Mouse (Mus musculus) midbrain, embryonic 14.5 days (tissue): ENCODE measurements at regions not wholly inside any gene's neighbourhood (a gene's known extent, or its start where the extent isn't known, plus 50 kb on each side); places are given as distances from the start of the nearest gene placed in this dataset.

Source experiments
- ATAC-seq: fragments of 200-750 bp; cut with Nextera tagmentation; 2 replicates; pipeline ENCODE4 v1.8.0; 2017; ENCODE audit warnings: moderate number of reproducible peaks, moderate library complexity; ENCODE audit not compliant: low FRiP score, low TSS enrichment
- DNase-seq: peaks from one replicate; pipeline ENCODE4 v3.0.0-alpha.2; 2015
- H3K27ac ChIP-seq: fragments of 300-500 bp; sonication (generic); replicated peaks from 2 replicates; pipeline ENCODE4 v1.5.1; 2014; ENCODE audit warnings: mild to moderate bottlenecking, low read depth, low read length, moderate library complexity
- H3K27me3 ChIP-seq: fragments of 300-500 bp; sonication (generic); 2 replicates; pipeline ENCODE4 v1.6.1; 2014; ENCODE audit warnings: low read length, control low read depth, mixed read lengths; ENCODE audit not compliant: control insufficient read depth, insufficient read depth
- H3K36me3 ChIP-seq: fragments of 300-500 bp; sonication (generic); 2 replicates; pipeline ENCODE4 v1.6.1; 2014; ENCODE audit warnings: low read length, control low read depth; ENCODE audit not compliant: control insufficient read depth, insufficient read depth
- H3K4me1 ChIP-seq: fragments of 300-500 bp; sonication (generic); 2 replicates; pipeline ENCODE4 v1.6.1; 2014; ENCODE audit warnings: mild to moderate bottlenecking, antibody characterized with exemption, low read length, control low read depth; ENCODE audit not compliant: control insufficient read depth, insufficient read depth
- H3K4me2 ChIP-seq: fragments of 300-500 bp; sonication (generic); 2 replicates; pipeline ENCODE4 v1.6.1; 2014; ENCODE audit warnings: mild to moderate bottlenecking, low read length, moderate library complexity
- H3K4me3 ChIP-seq: fragments of 300-500 bp; sonication (generic); replicated peaks from 2 replicates; pipeline ENCODE4 v1.5.1; 2014; ENCODE audit warnings: low read depth, low read length
- H3K9ac ChIP-seq: fragments of 300-500 bp; sonication (generic); replicated peaks from 2 replicates; pipeline ENCODE4 v1.6.1; 2014; ENCODE audit warnings: mild to moderate bottlenecking, low read length, moderate library complexity
- H3K9me3 ChIP-seq: fragments of 300-500 bp; sonication (generic); 2 replicates; pipeline ENCODE4 v1.6.1; 2016; ENCODE audit warnings: low read length, control low read depth, mixed read lengths; ENCODE audit not compliant: control insufficient read depth
- WGBS: fragments of 180-500 bp; shearing (Covaris S2); extraction: QIAGEN DNeasy Blood & Tissue Kit; methylation state at CpG from one replicate; pipeline ENCODE4 v1.1.7; 2014; 5-methylcytosine and 5-hydroxymethylcytosine counted together

DNA sequence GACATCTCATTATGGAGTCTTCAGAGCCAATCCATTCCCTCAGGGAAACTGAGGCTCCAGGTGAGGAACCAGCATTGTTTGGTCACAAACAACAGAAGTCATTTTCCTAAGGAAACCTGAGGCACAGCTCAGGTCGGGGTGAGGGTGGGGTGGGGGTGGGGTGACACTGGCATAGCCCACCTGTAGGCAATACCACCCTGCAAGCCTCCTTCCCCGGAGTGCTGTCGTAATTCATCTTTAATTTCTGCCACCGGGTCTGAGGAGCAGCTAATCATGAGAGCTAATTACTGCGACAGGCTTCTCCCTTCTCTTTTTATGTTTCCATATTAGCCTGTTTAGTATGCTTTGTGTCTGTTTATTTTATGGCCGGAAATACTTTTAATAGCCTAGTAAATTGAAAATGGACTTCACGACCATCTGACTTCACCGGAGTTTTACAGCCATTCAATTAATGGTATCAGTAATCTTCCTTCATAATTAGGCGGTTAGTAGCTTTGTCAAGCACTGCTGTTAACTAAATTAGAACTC is 276.3 kb downstream of the Rybp start:
- Histone ChIP-seq H3K4me3 (no peak overlapping the region), H3K9ac (no peak overlapping the region)
- ATAC-seq, result no peak

DNA sequence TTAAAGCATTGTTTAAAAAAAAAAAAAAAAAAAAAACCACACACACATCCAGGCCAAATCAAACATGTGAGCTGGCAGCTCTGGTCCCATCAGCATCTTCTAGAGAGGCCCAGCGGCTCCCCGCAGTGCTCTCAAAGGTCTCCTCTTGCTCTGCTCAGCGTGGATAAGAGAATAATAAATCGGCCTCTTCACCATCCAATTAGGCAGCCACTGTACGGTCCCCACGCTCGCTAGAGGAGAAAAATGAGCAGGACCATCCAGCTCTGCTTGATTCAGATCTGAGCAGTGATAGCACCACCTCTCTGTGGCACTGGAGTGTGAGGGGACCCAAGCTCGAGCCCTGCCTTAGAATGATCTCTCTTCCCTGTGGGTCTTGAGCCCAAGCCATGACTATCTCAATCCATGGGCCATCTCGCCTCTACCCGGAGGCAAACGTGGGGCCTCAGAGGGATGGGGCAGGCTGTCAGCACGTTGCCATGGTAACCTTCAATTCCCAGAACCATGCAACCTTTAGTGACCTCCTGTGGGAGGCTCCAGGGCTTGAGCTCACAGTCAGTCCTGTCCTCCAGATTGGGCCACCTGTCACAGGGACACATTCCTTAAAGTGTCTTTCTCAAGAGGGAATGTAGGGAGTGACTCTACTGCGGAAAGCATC is 273.6 kb upstream of the Prok2 start:
- peak; percentile 29; the same call in 1 of the 2 replicates for ATAC-seq
- H3K36me3 ChIP-seq, result no peaks in the 10 kb centered on the region
- H3K9ac ChIP-seq, result no peak overlapping the region
- peak; percentile 55 for DNase-seq
- no peak overlapping the region for H3K4me2 ChIP-seq
- H3K27me3 ChIP-seq, result peaks cover 4% of the 10 kb centered on the region
- H3K4me1 ChIP-seq, result peaks cover 34% of the 10 kb centered on the region
- no peaks in the 10 kb centered on the region for H3K9me3 ChIP-seq
- no peak overlapping the region for H3K27ac ChIP-seq
- no peak overlapping the region for H3K4me3 ChIP-seq
- WGBS, result 13% methylated on average over 13 of the region's 13 CpGs

More for the DNA sequence above, 276.3 kb downstream of the Rybp start:
- Histone ChIP-seq H3K36me3 (no peaks in the 10 kb centered on the region), H3K27ac (peak overlapping the region; percentile 45; the same call in 1 of the 2 replicates), H3K27me3 (no peaks in the 10 kb centered on the region), H3K4me2 (peak overlapping the region; percentile 41), H3K9me3 (no peaks in the 10 kb centered on the region), H3K4me1 (peaks cover 7% of the 10 kb centered on the region; the same call in 1 of the 2 replicates)
- WGBS, result 51% methylated on average over 9 of the region's 9 CpGs
- no peak for DNase-seq

DNA sequence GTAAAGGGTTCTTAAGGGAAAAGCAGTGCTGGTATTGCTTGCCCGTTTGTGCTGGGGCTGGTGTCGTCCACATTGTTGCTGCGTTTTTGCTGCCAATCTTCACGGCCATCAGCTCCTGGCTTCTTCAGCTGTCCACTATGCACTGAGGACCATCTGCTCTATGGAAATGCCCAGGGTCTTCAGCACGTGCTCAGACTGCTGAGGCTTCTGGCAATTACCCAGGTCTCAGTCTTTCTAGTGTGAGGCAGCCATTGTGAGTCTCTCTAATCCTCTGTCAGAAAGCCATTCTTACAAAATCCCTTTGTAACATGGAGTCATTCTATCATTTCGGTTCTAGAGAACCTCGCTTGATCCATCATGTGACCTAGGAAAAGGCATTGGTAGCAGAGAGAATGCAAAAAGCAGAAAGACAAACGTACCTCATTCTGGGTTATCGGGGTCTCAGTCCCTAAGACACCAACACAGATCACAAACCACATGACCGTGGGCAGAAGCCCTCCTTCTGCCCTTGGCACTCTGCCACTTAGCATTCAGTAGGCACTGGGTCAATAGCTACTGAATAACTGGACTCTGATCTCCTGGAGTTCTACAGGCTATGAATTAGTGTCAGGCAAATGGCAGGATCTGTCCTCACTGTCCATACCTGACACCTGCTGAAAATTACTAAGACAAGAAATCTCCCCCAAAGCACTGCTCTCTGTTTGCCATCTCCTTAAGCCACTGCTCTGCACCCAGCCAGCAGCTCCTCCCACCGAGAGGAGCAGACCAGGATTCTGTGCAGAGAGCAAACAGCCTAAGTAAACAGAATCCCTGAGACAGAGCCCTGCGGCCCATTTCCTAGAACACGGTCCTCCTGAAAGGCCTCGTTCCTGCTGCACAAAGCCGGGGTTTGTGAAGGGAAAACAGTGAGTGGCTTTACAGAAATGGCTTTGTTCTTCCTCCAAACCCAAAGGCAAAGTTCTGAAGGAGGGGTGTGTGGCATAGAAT is 270.1 kb upstream of the Prok2 start:
- Histone ChIP-seq H3K27ac (peak overlapping the region; percentile 3; the same call in 1 of the 2 replicates), H3K4me1 (peaks cover 34% of the 10 kb centered on the region), H3K9me3 (no peaks in the 10 kb centered on the region), H3K36me3 (no peaks in the 10 kb centered on the region), H3K4me3 (no peak overlapping the region), H3K9ac (no peak overlapping the region), H3K4me2 (no peak overlapping the region), H3K27me3 (peaks cover 4% of the 10 kb centered on the region)
- DNase-seq (peak; percentile 78), ATAC-seq (peak; percentile 70; the same call in 1 of the 2 replicates)
- 12% methylated on average over 15 of the region's 15 CpGs for WGBS

DNA sequence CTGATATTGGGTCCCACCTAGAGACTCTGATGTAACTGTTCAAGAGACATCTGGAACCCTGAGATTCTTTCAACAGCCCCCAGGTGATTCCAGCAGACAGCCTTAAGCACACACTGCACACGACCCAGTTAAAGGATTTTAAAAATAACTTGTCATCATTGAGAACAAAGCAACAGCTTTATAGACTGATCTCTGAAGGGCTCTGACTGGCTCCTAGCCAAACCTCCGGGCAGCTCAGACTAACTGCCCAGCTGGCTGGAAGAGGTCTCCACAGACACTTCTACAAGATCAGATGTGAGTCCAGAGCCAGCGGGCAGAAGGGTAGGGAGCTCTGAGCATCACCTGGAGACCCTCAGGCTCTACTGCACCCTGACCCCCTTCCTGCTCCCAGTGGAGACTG is 267.8 kb upstream of the Prok2 start:
- no peak overlapping the region for H3K4me3 ChIP-seq
- DNase-seq (no peak), ATAC-seq (no peak)
- no peaks in the 10 kb centered on the region for H3K9me3 ChIP-seq
- H3K27me3 ChIP-seq, result no peaks in the 10 kb centered on the region; the same call in 1 of the 2 replicates
- H3K4me1 ChIP-seq, result peaks cover 21% of the 10 kb centered on the region
- no peak overlapping the region for H3K9ac ChIP-seq
- WGBS, result 60% methylated on average over 3 of the region's 3 CpGs
- no peak overlapping the region for H3K27ac ChIP-seq
- no peaks in the 10 kb centered on the region for H3K36me3 ChIP-seq
- no peak overlapping the region for H3K4me2 ChIP-seq

DNA sequence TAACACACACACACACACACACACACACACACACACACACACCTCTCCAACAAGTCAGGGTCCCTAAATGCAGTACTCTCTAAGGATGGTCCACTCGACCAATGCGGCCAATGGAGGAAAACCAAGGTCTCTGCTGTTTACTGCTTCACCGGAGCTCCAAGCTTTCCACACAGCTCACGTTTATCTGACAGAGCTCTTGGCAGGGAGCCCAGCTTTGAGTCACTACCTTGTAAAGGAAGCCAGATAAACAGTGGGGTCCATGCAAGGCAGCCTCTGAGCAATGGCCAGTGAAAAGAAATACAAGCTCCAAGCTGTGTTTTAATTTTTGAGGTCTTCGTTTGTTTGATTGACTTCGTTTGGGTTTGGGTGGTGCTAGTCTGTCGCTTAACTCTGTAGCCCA is 264.9 kb upstream of the Prok2 start:
- DNase-seq, result peak; percentile 84

DNA sequence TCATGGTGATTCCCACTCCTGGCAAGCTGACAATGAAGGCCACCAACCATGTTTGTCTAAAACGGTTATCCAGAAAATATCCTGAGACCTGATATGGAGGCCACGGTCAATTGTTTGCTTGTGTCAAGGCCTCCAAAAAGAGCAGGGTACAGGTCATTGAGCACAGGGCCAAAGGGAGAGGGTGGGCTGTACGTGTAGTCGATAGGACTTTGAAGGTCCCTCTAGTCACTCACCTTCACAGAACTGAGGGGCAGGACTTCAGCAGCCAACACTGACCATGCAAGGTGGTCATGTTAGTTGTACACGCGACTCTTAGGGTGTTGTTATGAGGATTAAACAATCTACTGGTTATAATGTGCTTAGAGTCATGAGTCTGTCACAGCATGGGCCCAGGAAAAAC is 264.4 kb upstream of the Prok2 start:
- no peaks in the 10 kb centered on the region for H3K36me3 ChIP-seq
- ATAC-seq (no peak), DNase-seq (no peak)
- H3K4me1 ChIP-seq, result peaks cover 6% of the 10 kb centered on the region
- peaks cover 17% of the 10 kb centered on the region for H3K27me3 ChIP-seq
- no peak overlapping the region for H3K27ac ChIP-seq
- H3K4me3 ChIP-seq, result no peak overlapping the region
- no peaks in the 10 kb centered on the region for H3K9me3 ChIP-seq
- H3K9ac ChIP-seq, result no peak overlapping the region
- WGBS, result 67% methylated on average over 6 of the region's 6 CpGs
- H3K4me2 ChIP-seq, result no peak overlapping the region

More for the DNA sequence above, 264.9 kb upstream of the Prok2 start:
- no peaks in the 10 kb centered on the region for H3K9me3 ChIP-seq
- H3K36me3 ChIP-seq, result no peaks in the 10 kb centered on the region
- ATAC-seq, result peak; percentile 19; the same call in 1 of the 2 replicates
- H3K27me3 ChIP-seq, result peaks cover 13% of the 10 kb centered on the region
- no peak overlapping the region for H3K27ac ChIP-seq
- H3K4me2 ChIP-seq, result no peak overlapping the region
- H3K4me3 ChIP-seq, result no peak overlapping the region
- 51% methylated on average over 7 of the region's 7 CpGs for WGBS
- no peak overlapping the region for H3K9ac ChIP-seq
- peaks cover 7% of the 10 kb centered on the region for H3K4me1 ChIP-seq

DNA sequence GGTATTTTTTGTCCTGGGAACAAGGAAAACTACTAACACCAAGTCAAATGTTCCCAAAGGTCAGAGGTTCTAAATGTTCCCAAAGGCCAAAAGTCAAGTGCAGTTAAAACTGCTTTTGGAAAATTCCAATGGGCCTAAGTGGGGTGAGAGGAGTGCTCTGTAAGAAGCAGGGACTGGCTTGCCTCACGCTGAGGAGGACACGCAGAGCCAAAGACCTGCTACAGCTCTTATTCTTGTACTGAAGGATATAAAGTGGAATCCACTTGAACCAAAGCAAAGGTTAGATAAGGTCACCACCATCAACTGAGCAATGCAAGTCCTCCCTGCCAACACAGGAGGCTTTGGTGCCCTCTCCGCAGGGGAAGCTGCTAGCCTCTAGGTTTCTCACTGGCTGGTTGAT is 260.3 kb upstream of the Prok2 start:
- Histone ChIP-seq H3K4me1 (peaks cover 15% of the 10 kb centered on the region), H3K4me2 (no peak overlapping the region), H3K4me3 (no peak overlapping the region), H3K36me3 (no peaks in the 10 kb centered on the region), H3K9me3 (no peaks in the 10 kb centered on the region), H3K27me3 (peaks cover 17% of the 10 kb centered on the region), H3K9ac (no peak overlapping the region), H3K27ac (no peak overlapping the region)
- WGBS, result 68% methylated on average over 3 of the region's 3 CpGs
- no peak for DNase-seq
- ATAC-seq, result no peak

DNA sequence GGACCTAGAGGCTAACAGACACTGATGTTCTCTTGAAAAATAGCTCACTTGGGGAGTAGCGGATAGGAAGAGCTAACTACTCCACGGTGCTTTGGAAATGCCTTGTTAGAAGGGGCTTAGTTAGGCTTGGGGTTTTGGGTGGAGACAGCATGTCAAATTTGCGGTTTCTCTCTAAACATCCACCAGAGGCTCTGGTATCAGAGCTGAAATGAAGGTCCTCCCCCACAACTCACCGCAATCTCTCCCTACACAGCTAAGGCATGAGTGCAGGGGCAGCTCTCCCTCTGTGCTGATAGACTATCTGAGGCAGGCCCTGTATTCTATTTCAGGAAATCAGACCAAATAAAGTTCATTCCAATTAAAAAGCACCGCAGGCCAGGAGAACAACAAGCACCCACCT is 259.1 kb upstream of the Prok2 start:
- H3K36me3 ChIP-seq, result no peaks in the 10 kb centered on the region
- H3K27me3 ChIP-seq, result peaks cover 17% of the 10 kb centered on the region
- H3K9ac ChIP-seq, result no peak overlapping the region
- no peak overlapping the region for H3K4me2 ChIP-seq
- H3K4me1 ChIP-seq, result peaks cover 15% of the 10 kb centered on the region
- peak overlapping the region; percentile 20; the same call in 1 of the 2 replicates for H3K27ac ChIP-seq
- no peak for ATAC-seq
- no peaks in the 10 kb centered on the region for H3K9me3 ChIP-seq
- H3K4me3 ChIP-seq, result no peak overlapping the region
- no peak for DNase-seq
- 15% methylated on average over 5 of the region's 5 CpGs for WGBS
